In the genomic region with DNA sequence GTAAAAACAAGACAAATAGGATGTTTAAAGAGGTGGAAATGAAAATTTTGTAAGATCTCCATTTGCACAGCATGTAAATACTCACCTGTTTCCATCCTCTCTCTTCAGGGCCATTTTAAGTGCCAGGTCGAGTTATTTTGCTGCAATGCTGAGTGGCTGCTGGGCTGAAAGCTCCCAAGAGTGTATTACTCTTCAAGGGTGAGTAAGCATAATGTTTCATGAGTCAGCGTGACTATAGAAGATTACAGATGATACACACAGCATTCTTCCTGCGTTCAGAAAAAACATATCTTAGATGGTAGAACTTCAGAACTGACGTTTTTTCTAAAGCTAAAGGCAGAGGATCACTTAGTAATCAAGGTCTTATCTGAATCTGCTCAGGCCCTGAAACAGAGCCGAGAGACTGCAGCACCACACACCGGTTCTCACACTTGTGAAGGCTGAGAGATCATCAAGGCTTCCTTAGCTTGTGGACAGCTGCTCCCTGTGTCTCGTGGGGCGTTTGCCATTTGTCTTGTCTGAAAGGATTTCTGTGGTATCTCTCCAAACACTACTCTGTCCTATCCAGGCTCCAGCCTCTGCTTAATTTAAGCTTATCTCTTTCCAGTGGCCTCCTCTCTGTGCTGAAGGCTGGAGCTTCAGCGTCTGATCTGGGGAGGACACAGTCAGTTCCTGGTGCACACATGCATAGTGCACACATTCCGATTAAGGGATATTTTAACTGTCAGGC, we compare ENCODE assay signal across 16 mouse cellular contexts. TPM values are rescaled to one million over a fixed set of nuclear protein-coding genes. Genes with fewer than 3 reads are reported as not detected.
DNase-seq lines count a peak whose midpoint lies in the region; ATAC-seq and TF ChIP-seq lines count a peak whose summit lies in the region.
"Had no signal": no experiment of that assay in that cellular context is flagged by ENCODE, and none has a peak within 500 bp of the region (broad histone marks: within the 10 kb centered on the region; RNA-seq: fewer than 3 reads in every experiment).

No protein-coding gene starts in this region.

- no peaks in the 10 kb centered on the region for H3K27me3 ChIP-seq in heart, embryonic 10.5 days (ENCODE audit: insufficient read depth, poor library complexity, severe bottlenecking)
- H3K27me3 ChIP-seq in G1E (ENCODE audit: insufficient read depth, low read length) = no peaks in the 10 kb centered on the region
- H3K27me3 ChIP-seq in liver, embryonic 14.5 days (ENCODE audit: control insufficient read depth, insufficient read depth, low read length) = no peaks in the 10 kb centered on the region
- H3K27me3 ChIP-seq in intestine, embryonic 15.5 days (replicated peaks) = no peaks in the 10 kb centered on the region

- peak; percentile 61 for TF ChIP-seq EP300 in liver, embryonic 14.5 days (IDR thresholded peaks at IDR 0.05; ENCODE audit: low read depth)

- H3K4me3 ChIP-seq in heart, embryonic 10.5 days = no peak overlapping the region
- H3K4me3 ChIP-seq in G1E (ENCODE audit: low read depth, low read length) = no peak overlapping the region; the same call in 1 of the 2 replicates
- H3K4me3 ChIP-seq in liver, embryonic 14.5 days (ENCODE audit: insufficient read depth in 1 of 2, low read depth in 2 of 2, low read length in 2 of 2) = peak overlapping the region; percentile 13 to 40; a peak in 3 of 4 replicates
- H3K4me3 ChIP-seq in intestine, embryonic 15.5 days (replicated peaks) = no peak overlapping the region
- no peak overlapping the region for H3K4me3 ChIP-seq in left cerebral cortex, adult 2 months

- H3K4me2 ChIP-seq in liver, embryonic 14.5 days (ENCODE audit: low read depth) = peak overlapping the region; percentile 61
- no peak overlapping the region for H3K4me2 ChIP-seq in intestine, embryonic 15.5 days (replicated peaks)
- H3K4me2 ChIP-seq: lung, embryonic 14.5 days had no signal

- peak; percentile 77 for DNase-seq in heart, embryonic 10.5 days (ENCODE audit: low spot score)
- DNase-seq in heart, adult 8-10 months (ENCODE audit: low spot score) = no peak
- peak; percentile 5 for DNase-seq in G1E (ENCODE audit: low spot score)
- peak; percentile 80 for DNase-seq in c-Kit-negative CD71-positive TER-119-positive erythroid progenitor cells, embryonic 14.5 days (ENCODE audit: low read depth, low spot score)
- DNase-seq in liver, embryonic 14.5 days (ENCODE audit: low read depth in 3 of 3, low spot score in 3 of 3) = peak; percentile 66 to 70 (median 69)
- DNase-seq in cerebellum, postnatal 14 days = no peak
- no peak for DNase-seq in left cerebral cortex, adult 2 months (ENCODE audit: extremely low spot score in 1 of 2, low spot score in 2 of 2)
- DNase-seq: adrenal gland, postnatal 14 days; cerebellum, adult 11 months; gastrocnemius, postnatal 36 days; kidney, adult 9 months; lung, embryonic 14.5 days had no signal

- TF ChIP-seq CTCF in G1E (IDR thresholded peaks at IDR 0.05; ENCODE audit: low read depth, low read length) = no peak
- no peak for TF ChIP-seq CTCF in liver, embryonic 14.5 days (IDR thresholded peaks at IDR 0.05; ENCODE audit: low read depth)
- no peak for TF ChIP-seq CTCF in left cerebral cortex, adult 2 months (IDR thresholded peaks at IDR 0.05)

- no peaks in the 10 kb centered on the region for H3K9me3 ChIP-seq in heart, embryonic 10.5 days
- no peaks in the 10 kb centered on the region for H3K9me3 ChIP-seq in G1E (replicated peaks)
- no peaks in the 10 kb centered on the region for H3K9me3 ChIP-seq in liver, embryonic 14.5 days (ENCODE audit: control insufficient read depth, low read length)
- H3K9me3 ChIP-seq in intestine, embryonic 15.5 days = no peaks in the 10 kb centered on the region

- peak overlapping the region; percentile 57 for H3K9ac ChIP-seq in liver, embryonic 14.5 days (replicated peaks)
- H3K9ac ChIP-seq in intestine, embryonic 15.5 days = no peak overlapping the region
- H3K9ac ChIP-seq: lung, embryonic 14.5 days had no signal

- peak; percentile 80 for ATAC-seq in G1E (ENCODE audit: extremely low read depth, insufficient number of reproducible peaks, low FRiP score, poor library complexity, severe bottlenecking)
- ATAC-seq in liver, embryonic 14.5 days (ENCODE audit: insufficient read depth) = peak; percentile 92
- ATAC-seq in intestine, embryonic 15.5 days = no peak

- peak overlapping the region; percentile 25; the same call in 1 of the 2 replicates for H3K27ac ChIP-seq in heart, embryonic 10.5 days
- H3K27ac ChIP-seq in liver, embryonic 14.5 days = peak overlapping the region; percentile 97
- H3K27ac ChIP-seq in intestine, embryonic 15.5 days = no peak overlapping the region
- no peak overlapping the region for H3K27ac ChIP-seq in left cerebral cortex, adult 2 months

- peaks cover 21% of the 10 kb centered on the region for H3K4me1 ChIP-seq in heart, embryonic 10.5 days
- peaks cover 22% of the 10 kb centered on the region for H3K4me1 ChIP-seq in G1E (ENCODE audit: insufficient read depth, low read depth, low read length)
- H3K4me1 ChIP-seq in liver, embryonic 14.5 days (replicated peaks; ENCODE audit: control insufficient read depth in 2 of 2, insufficient read depth in 2 of 2, low read length in 1 of 2) = peaks cover 14 to 19% of the 10 kb centered on the region in 2 experiments
- no peaks in the 10 kb centered on the region for H3K4me1 ChIP-seq in intestine, embryonic 15.5 days (replicated peaks)

- intact Hi-C loops in left cerebral cortex, adult 2 months (cut with DNase I) = no loop called here

- 35% methylated on average over 10 of the region's 10 CpGs for WGBS in heart, embryonic 10.5 days
- 27% methylated on average over 10 of the region's 10 CpGs for WGBS in liver, embryonic 14.5 days (ENCODE audit: insufficient replicate concordance)
- 75% methylated on average over 10 of the region's 10 CpGs for WGBS in intestine, embryonic 15.5 days

- peaks cover 13% of the 10 kb centered on the region for H3K36me3 ChIP-seq in heart, embryonic 10.5 days
- peaks cover 9% of the 10 kb centered on the region for H3K36me3 ChIP-seq in G1E (replicated peaks)
- no peaks in the 10 kb centered on the region for H3K36me3 ChIP-seq in liver, embryonic 14.5 days (replicated peaks; ENCODE audit: control insufficient read depth, insufficient read depth, low read depth)
- no peaks in the 10 kb centered on the region for H3K36me3 ChIP-seq in intestine, embryonic 15.5 days

RNA-seq across cellular contexts. Expression of gene Btbd8, which starts 33.0 kb away (rescaled TPM):
- 3.2 and 3.4 TPM in 2 replicates for polyA plus RNA-seq in heart, embryonic 10.5 days (2016; fragmentation: Nextera tagmentation; extraction: Ambion mirVana)
- 1 to 10 TPM; 4.9 to 6.3 (median 5.5) TPM for total RNA-seq in heart, adult 8-10 months (2022)
- total RNA-seq in G1E (2014; fragmentation: Nextera tagmentation) = 17.3 and 18.2 TPM in 2 replicates
- total RNA-seq in G1E (2017) = 5.0 and 5.6 TPM in 2 replicates
- 1.2 and 1.4 TPM in 2 replicates for polyA plus RNA-seq in G1E (2012)
- polyA plus RNA-seq in liver, embryonic 14.5 days (2012; rRNA removed) = 0.75 and 1.1 TPM in 2 replicates
- polyA plus RNA-seq in liver, embryonic 14.5 days (2014; fragmentation: Nextera tagmentation; extraction: Ambion mirVana) = 1.1 and 1.2 TPM in 2 replicates
- 4.0 and 4.1 TPM in 2 replicates for polyA plus RNA-seq in intestine, embryonic 15.5 days (2015; fragmentation: Nextera tagmentation; extraction: Ambion mirVana)
- total RNA-seq in left cerebral cortex, adult 2 months (2021) = 100 to 1,000 TPM; 161 to 177 TPM

RNA-seq across cellular contexts. Expression of gene Gm42669, which starts 36.7 kb away (rescaled TPM):
- polyA plus RNA-seq in heart, embryonic 10.5 days (2016; fragmentation: Nextera tagmentation; extraction: Ambion mirVana) = 0.24 and 0.25 TPM in 2 replicates
- under 1 TPM in 1 of 4 experiments, not detected in 3; 0.09 TPM for total RNA-seq in heart, adult 8-10 months (2022)
- total RNA-seq in G1E (2014; fragmentation: Nextera tagmentation) = not detected in 2 replicates
- total RNA-seq in G1E (2017) = 0.12 and 0.16 TPM in 2 replicates
- polyA plus RNA-seq in G1E (2012) = 0.07 and 0.20 TPM in 2 replicates
- polyA plus RNA-seq in liver, embryonic 14.5 days (2012; rRNA removed) = 0.02 and 0.06 TPM in 2 replicates
- 0.06 TPM in 1 of 2 replicates, not detected in the other for polyA plus RNA-seq in liver, embryonic 14.5 days (2014; fragmentation: Nextera tagmentation; extraction: Ambion mirVana)
- polyA plus RNA-seq in intestine, embryonic 15.5 days (2015; fragmentation: Nextera tagmentation; extraction: Ambion mirVana) = 0.04 and 0.24 TPM in 2 replicates
- total RNA-seq in left cerebral cortex, adult 2 months (2021) = under 1 TPM; 0.18 to 0.42 TPM
- total RNA-seq: adrenal gland, postnatal 14 days; gastrocnemius, postnatal 36 days had no signal

RNA-seq across cellular contexts. Expression of gene Lpcat2b, which starts 39.4 kb away (rescaled TPM):
- not detected in 2 replicates for polyA plus RNA-seq in heart, embryonic 10.5 days (2016; fragmentation: Nextera tagmentation; extraction: Ambion mirVana)
- total RNA-seq in heart, adult 8-10 months (2022) = not detected
- total RNA-seq in G1E (2014; fragmentation: Nextera tagmentation) (0.34 TPM in 1 of 2 replicates, not detected in the other), G1E (2017) (0.11 TPM in 1 of 2 replicates, not detected in the other)
- polyA plus RNA-seq in G1E (2012) = not detected in 2 replicates
- not detected in 2 replicates for polyA plus RNA-seq in liver, embryonic 14.5 days (2012; rRNA removed)
- not detected in 2 replicates for polyA plus RNA-seq in liver, embryonic 14.5 days (2014; fragmentation: Nextera tagmentation; extraction: Ambion mirVana)
- not detected in 2 replicates for polyA plus RNA-seq in intestine, embryonic 15.5 days (2015; fragmentation: Nextera tagmentation; extraction: Ambion mirVana)
- under 1 TPM in 1 of 2 experiments, not detected in 1; 0.33 TPM for total RNA-seq in left cerebral cortex, adult 2 months (2021)
- total RNA-seq: adrenal gland, postnatal 14 days; gastrocnemius, postnatal 36 days; neutrophil, adult 5-6 weeks had no signal
- polyA plus RNA-seq: heart, postnatal 0 days; lung, embryonic 14.5 days; thymus, postnatal 0 days had no signal

Comparison
In these comparisons a context has a peak if more than half of its experiments do, and no peak if none do; other contexts are left out.
1. DNase-seq: peak in heart, embryonic 10.5 days (single experiment), G1E (single experiment), c-Kit-negative CD71-positive TER-119-positive erythroid progenitor cells, embryonic 14.5 days (single experiment) and liver, embryonic 14.5 days (3 of 3); none in heart, adult 8-10 months (single experiment), cerebellum, postnatal 14 days (0 of 2) and left cerebral cortex, adult 2 months (0 of 2).
2. H3K27ac ChIP-seq: peak in heart, embryonic 10.5 days (single experiment) and liver, embryonic 14.5 days (single experiment); none in intestine, embryonic 15.5 days (single experiment) and left cerebral cortex, adult 2 months (single experiment).
3. H3K4me3 ChIP-seq: peak in liver, embryonic 14.5 days (2 of 2); none in heart, embryonic 10.5 days (single experiment), G1E (single experiment), intestine, embryonic 15.5 days (single experiment) and left cerebral cortex, adult 2 months (single experiment).